Mouse (Mus musculus) adrenal gland, adult 2 months (tissue): ENCODE results near the gene Pgm5. TPM values are rescaled to one million over a fixed set of nuclear protein-coding genes. Genes with fewer than 3 reads are reported as not detected.

ENCODE experiments used
- DNase-seq: peaks from one replicate; pipeline ENCODE4 v3.0.0; 2021
- polyA plus RNA-seq: library from polyadenylated mRNA; depleted of rRNA; stranded (reverse); fragments of >200 nt; gene quantifications from 2 replicates; pipeline ENCODE4 v1.2.3, GENCODE M21; 2012; rRNA removed
- total RNA-seq, 2 experiments: library from RNA; stranded (reverse); gene quantifications; 2 replicates each; pipeline ENCODE4 v1.2.3; 2021

Pgm5 gene
- total and polyA plus RNA-seq, 3 experiments: 7.3 to 89.1 (median 51.9) TPM

DNA sequence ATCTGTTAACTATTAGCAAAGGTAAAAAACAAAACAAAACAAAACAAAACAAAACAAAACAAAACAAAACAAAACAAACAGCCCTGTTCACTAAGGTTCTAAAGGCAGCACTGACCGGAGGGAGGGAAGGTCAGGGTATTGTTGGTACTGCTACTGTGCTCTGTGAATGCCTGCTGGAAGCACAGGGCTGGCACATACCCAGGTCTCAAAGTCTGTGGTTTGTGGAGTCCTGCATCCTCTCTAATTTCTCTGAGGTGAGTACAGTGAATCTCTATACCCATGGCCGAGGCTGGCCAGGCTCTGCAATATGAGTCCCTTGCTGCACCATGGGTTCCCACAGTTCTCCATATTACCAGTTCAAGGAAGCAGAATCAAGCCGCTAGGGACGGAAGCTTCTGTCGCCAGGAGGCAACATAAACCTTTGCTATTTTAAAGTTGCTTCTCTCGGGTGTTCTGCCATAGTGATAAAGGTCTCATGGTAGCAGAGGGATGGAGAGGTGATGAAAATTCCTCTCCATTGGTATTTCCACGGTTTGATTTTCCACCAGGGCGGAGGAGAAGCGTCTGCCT lies 208.3 kb downstream of the Pgm5 start:
- no peak for DNase-seq

DNA sequence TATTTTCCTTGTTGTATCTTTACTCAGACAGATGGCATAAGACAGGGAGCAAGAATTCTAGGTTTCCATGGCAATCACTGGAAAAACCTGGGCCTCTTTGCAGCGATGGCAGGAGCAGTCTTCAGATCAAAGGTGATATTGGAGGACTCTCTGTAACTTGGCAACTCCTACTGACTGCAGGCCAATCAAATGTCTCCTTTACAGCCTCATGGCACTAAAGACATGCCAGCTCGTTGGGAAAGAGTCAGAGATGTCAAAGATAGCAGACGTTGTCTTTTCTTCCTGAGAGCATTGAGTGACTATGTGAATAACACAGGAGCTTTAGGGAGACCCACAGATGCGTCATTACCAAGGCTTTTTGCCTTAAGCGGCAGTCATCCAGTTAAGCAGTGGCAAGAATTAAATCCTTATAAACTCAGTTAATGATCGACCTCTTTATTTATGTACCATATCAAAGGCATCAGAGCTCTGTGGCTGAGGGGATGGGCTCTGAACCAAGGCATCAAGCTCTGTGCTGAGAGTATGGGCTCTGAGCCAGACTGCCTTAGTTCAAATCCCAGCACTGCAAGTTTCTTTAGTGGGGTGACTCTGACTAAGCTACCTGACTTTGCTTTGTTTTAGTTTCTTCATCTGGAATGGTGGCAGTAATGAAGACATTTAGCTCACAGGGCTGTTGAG lies 209.2 kb downstream of the Pgm5 start:
- no peak for DNase-seq

DNA sequence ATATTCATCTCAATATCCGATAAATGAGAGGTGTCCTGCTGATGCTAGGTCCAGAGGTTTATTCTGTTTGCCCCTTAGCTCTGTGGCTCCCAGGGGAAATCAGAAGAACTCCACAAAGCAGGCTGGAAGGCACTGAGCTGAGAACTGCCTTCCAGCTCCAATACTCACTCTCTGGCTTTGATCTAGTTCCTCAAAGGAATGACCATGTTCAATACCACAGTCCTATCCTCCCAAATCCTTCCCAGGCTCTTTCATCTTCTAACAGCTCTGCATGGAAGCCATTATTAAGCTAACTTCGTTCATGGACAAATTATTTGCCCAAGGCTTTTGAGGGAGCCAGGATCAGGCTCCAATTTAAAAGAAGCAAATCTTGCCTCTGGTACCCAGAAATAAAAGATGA lies 210.1 kb downstream of the Pgm5 start:
- no peak for DNase-seq

DNA sequence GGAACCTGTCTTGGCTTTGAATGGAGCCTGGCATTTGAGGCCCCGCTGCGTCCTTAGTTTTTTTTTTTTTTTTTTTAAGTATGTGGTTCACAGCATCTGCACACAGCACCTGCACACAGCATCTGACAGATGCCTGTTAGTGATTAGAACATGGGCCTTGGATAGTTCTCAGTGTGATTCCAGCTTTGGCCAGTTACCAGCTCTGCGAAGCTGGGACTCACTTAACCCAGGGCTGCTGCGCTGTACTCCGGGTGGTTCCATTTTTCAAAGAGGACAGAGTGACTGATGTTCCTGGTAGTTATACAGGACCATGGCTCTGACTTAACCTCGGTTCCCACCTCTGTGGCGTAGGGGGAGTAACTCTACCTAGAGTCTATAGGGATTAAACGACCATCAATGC lies 211.2 kb downstream of the Pgm5 start:
- no peak for DNase-seq

DNA sequence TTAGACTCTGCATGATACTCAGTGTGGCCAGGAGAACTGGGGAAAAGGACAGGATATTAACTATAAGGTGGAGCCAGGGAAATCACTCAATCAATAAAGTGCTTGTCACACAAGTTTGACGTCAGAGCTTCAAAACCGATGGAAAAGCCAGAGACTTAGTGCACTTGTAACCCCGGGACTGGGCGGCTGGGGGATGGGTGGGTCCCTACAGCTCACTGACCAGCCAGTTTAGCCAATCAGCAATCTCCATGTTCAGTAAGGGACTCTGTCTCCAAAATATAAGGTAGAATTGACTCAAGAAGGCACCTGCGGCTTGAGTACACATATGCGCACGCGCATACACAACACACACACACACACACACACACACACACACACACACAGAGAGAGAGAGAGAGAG lies 213.6 kb downstream of the Pgm5 start:
- no peak for DNase-seq

DNA sequence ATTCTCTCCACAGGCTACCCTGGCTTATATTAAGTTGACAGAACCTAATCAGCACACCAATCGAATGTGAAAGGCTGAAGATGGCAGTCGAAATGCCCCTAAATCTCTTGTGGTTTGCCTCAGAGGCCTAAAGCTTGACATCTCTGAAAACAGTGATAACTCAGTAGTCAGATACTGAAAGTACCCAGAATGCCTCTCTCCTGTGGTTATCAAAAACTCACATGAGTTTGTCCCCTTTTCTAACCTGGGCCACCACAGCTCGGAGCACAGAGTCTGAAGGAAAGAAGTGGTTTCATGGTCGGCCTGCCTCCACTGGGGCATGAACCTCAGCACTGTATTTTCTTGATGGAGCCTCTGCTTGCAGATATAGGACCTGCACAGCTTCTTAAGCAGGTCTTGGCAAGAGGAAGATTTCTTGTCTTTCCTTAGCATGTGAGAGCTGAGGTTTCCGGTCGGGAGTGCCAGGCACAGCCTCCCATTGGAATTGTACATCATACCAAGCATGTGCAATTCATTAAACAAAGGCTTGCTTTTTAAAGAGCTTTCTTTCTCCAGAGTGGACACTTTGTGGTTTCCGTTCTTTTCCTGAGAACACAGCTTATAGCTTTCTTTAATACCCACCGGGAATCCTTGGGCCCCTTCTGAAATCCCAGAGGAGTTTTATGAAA lies 215.4 kb downstream of the Pgm5 start:
- DNase-seq: no peak

DNA sequence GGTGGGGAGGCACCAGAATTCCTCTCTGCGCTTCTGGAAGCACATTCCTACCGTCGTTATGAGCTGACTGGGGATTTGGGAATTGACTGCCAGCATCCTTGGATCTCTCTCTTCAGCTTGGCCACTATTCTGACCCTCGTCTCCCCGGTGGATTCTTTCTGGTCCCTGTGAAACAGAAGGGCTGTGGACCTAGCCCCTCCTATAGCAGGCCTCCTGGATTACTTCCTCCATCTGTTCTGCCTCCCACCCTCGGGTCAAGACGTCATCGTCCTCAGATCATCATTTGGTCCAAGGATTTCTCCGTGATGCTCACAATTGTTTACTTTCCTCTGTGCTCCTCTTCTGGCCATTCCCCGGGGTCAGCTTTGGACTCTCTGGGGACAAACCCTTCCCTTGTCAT lies 216.7 kb downstream of the Pgm5 start:
- DNase-seq: no peak

DNA sequence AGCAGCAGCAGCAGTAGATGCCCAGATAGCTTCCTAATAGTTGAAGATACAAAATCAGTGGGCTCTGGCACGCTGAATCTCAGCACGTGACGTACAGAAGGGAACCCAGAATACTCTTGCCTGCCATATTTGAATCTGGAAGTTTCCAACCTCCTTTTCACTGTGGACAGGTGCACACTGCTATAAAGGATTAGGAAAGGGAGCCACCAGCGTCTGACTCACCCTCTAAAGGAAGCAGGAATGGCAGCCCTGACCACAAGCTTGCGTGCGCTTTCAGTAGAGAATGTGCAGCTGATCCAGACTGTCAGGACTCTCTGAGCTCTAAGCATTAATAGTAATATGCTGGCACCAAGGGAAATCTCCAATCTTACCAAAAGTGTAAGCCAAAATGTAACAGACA lies 220.7 kb downstream of the Pgm5 start:
- DNase-seq: no peak

DNA sequence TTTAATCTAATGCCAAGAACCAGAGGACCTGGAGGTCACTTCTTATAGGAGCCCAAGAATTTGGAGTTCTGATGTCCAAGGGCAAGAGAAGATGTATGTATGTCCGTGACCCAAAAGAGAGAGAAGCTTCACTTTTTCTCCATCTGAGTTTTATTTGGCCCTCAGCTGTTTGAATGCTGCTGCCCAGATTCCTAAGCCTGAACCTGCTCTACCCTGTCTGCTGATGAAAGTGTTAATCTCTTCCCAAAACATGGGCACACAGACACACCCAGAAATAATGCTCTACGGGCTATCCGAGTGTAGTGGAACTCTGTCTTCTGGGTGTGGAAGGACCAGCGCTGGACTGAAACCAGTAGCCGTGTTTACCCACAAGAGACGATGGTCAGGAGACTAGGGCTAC lies 223.7 kb downstream of the Pgm5 start:
- no peak for DNase-seq

DNA sequence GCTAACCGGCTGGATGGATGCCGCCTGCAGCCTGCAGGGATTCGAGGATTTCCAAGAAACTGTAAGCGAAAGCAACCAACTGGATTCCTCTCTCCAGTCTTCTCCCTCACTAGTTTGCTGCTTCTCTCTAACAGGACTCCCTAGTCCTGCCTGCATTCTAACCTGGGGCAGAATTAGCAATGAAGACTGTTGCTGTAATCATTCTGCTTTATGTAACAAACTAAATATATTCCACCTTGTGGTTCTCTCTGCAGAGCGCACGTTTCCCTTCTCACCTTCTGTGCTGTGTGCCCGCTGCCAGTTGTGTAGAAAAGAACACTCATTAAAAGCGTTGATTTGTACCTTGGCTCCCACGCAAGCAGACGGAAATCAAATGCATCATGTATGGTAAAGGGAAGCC lies 225.0 kb downstream of the Pgm5 start:
- DNase-seq: no peak

DNA sequence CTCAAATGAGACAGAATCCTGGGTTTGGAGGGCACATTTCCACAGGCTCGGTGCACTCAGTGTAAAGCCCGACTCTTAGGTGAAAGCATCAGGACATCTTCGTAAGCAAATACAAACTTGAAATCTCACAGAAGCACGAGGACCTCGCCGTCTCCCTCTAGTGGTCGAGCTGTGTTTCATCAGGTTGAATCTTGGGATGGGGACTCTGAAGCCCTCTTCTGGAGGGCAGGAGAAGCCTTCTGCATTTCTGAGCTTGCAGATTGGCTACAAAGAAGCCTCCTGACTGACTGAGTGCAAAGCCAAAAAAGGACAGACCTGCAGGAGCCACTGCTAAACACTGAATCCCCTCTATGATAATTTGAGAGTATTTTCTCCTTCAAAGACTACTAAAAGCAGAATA lies 227.1 kb downstream of the Pgm5 start:
- peak; percentile 77 for DNase-seq

Other genes starting within 250 kb of the Pgm5 start
- under 1 TPM; 0.14 to 0.17 TPM for gene Tmem252, start 187.8 kb downstream of the Pgm5 start, total RNA-seq
- gene Tmem252, start 187.8 kb downstream of the Pgm5 start, polyA plus RNA-seq: 0.13 and 0.18 TPM in 2 replicates
- gene Gm10053, start 13.8 kb upstream of the Pgm5 start, total RNA-seq: 100 to 1,000 TPM; 171 to 375 TPM
- 1.1 and 2.2 TPM in 2 replicates for gene Gm10053, start 13.8 kb upstream of the Pgm5 start, polyA plus RNA-seq
- not detected for gene Foxd4, start 39.3 kb upstream of the Pgm5 start, total RNA-seq
- gene Foxd4, start 39.3 kb upstream of the Pgm5 start, polyA plus RNA-seq: not detected in 2 replicates
- gene Cbwd1, start 99.8 kb upstream of the Pgm5 start, total RNA-seq: 10 to 100 TPM in 1 of 2 experiments, 1 to 10 TPM in 1; 8.8 to 15.3 TPM
- gene Cbwd1, start 99.8 kb upstream of the Pgm5 start, polyA plus RNA-seq: 0.46 and 1.2 TPM in 2 replicates
- gene Dock8, start 137.7 kb upstream of the Pgm5 start, total RNA-seq: 10 to 100 TPM; 17.1 to 34.7 TPM
- 5.4 and 9.4 TPM in 2 replicates for gene Dock8, start 137.7 kb upstream of the Pgm5 start, polyA plus RNA-seq